Mouse (Mus musculus) thymus, adult 2 months (tissue): ENCODE measurements around the gene Fam50b.

Experiments
- CTCF ChIP-seq: fragments of 200-500 bp; IDR thresholded peaks from 2 replicates; pipeline ENCODE4 v1.5.1; 2012; ENCODE audit warnings: mild to moderate bottlenecking, control low read depth, low read length, moderate library complexity, borderline replicate concordance; ENCODE audit not compliant: control insufficient read depth, poor library complexity, insufficient read depth; ENCODE audit errors: extremely low read depth
- POLR2A ChIP-seq: fragments of 200-500 bp; IDR thresholded peaks from 2 replicates; pipeline ENCODE4 v1.6.1; 2012; ENCODE audit warnings: mild to moderate bottlenecking, low read length, control low read depth, moderate library complexity; ENCODE audit not compliant: control insufficient read depth, poor library complexity, insufficient read depth; ENCODE audit errors: extremely low read depth

DNA sequence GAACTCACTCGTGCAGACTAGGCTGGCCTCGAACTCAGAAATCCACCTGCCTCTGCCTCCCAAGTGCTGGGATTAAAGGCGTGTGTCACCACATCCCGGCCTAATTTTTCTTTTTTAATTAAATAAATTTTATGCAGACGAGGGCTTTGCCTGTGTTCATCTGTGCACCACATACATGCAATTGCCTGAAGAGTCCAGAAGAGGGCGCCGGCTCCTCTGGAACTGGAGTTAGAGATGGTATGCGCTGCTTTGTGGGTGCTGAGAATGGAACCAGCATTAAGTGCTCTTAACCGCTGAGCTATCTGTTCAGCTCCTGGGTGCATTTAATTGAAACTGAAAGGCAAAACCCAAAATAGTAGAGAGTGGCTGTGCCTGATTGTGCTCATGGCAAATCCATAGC, 6.6 kb downstream of the Fam50b start:
- TF ChIP-seq POLR2A, result no peak
- TF ChIP-seq CTCF, result no peak
